Mouse (Mus musculus) thymus, postnatal 14 days (tissue): Measurements from ENCODE around the gene Ppfia4.

Experiments
- DNase-seq: peaks from one replicate; pipeline ENCODE4 v3.0.0; 2021

Ppfia4 gene

GRCm38 (mm10) chr1:134336958-134337710, 4.4 kb upstream of the Ppfia4 start:
- DNase-seq = peak; percentile 18

GRCm38 (mm10) chr1:134335924-134336810, 3.4 kb upstream of the Ppfia4 start:
- DNase-seq = no peak

- DNase-seq = no peak
These were observed 2.6 kb upstream of the Ppfia4 start for GRCm38 (mm10) chr1:134335211-134335923.

- DNase-seq = no peak
These were observed 1.5 kb upstream of the Ppfia4 start for GRCm38 (mm10) chr1:134334111-134334827.

- DNase-seq = no peak
These were observed 813 bp upstream of the Ppfia4 start for GRCm38 (mm10) chr1:134333371-134334110.

GRCm38 (mm10) chr1:134331879-134332635, 671 bp downstream of the Ppfia4 start:
- DNase-seq = peak; percentile 77

GRCm38 (mm10) chr1:134326841-134327346, 5.8 kb downstream of the Ppfia4 start:
- DNase-seq = no peak

GRCm38 (mm10) chr1:134322591-134322990, 10.1 kb downstream of the Ppfia4 start:
- DNase-seq = no peak

- DNase-seq = no peak
These were observed 11.9 kb downstream of the Ppfia4 start for GRCm38 (mm10) chr1:134320691-134321301.

- no peak for DNase-seq
These were observed 14.5 kb downstream of the Ppfia4 start for GRCm38 (mm10) chr1:134318261-134318660.

- no peak for DNase-seq
These were observed 16.4 kb downstream of the Ppfia4 start for GRCm38 (mm10) chr1:134316361-134316760.

GRCm38 (mm10) chr1:134315181-134315580, 17.5 kb downstream of the Ppfia4 start:
- no peak for DNase-seq

- DNase-seq = no peak
These were observed 21.0 kb downstream of the Ppfia4 start for GRCm38 (mm10) chr1:134311760-134312159.

- DNase-seq = no peak
These were observed 22.0 kb downstream of the Ppfia4 start for GRCm38 (mm10) chr1:134310729-134311128.

GRCm38 (mm10) chr1:134310291-134310690, 22.4 kb downstream of the Ppfia4 start:
- no peak for DNase-seq

- peak; percentile 29 for DNase-seq
These were observed 25.3 kb downstream of the Ppfia4 start for GRCm38 (mm10) chr1:134307409-134307808.

GRCm38 (mm10) chr1:134304940-134305339, 27.8 kb downstream of the Ppfia4 start:
- no peak for DNase-seq

- no peak for DNase-seq
These were observed 30.0 kb downstream of the Ppfia4 start for GRCm38 (mm10) chr1:134302568-134303238.

- DNase-seq = peak; percentile 8
These were observed 33.9 kb downstream of the Ppfia4 start for GRCm38 (mm10) chr1:134298636-134299411.
